Mouse (Mus musculus) spleen, postnatal 0 days (tissue): ENCODE measurements around the gene Il31. TPM values are rescaled to one million over a fixed set of nuclear protein-coding genes. Genes with fewer than 3 reads are reported as not detected.

Experiments used
- polyA plus RNA-seq: library from polyadenylated mRNA; unstranded; fragments of >200 nt; fragmentation: Nextera tagmentation; extraction: Ambion mirVana; gene quantifications from 2 replicates; pipeline ENCODE4 v1.2.1, GENCODE M21; 2015

Gene Il31
- not detected in 2 replicates for polyA plus RNA-seq

DNA sequence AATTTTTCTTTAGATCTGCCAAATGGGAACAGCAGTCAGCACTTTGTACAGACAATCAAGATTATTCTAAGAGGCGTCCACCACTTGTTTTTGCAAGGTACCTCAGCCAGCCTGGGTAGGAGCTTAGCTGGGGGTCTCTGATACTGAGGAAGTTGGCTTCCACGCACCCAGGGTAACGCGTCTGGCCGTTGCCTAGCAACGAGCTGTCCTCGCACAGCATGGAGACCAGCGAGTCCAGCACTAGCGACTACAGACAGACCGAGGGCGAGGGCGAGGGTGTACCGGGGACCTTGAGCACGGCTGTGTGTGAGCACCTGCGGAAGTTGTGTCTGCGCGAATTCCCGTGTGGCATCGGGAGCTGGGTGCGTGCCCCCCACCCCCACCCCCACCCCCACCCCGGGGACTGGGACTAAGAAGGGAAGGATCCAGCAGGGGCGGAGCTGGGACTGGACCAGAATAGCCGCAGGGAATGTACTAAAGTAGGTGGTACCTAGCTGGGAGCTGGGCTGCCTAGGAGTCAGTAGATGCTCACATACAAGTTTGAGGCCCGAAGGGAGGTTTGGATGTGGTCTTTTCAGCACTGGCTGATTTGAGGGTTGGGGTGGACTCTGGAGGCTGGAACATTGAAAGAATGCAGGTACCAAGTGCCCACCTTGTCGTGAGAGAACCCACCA, at the start of gene Il31, which contains the start of gene Lrrc43:
Gene Il31 (minus strand): TSS at position 378 of the 674 bp plus-strand sequence.
Gene Lrrc43 (plus strand): TSS at position 194 of the 674 bp plus-strand sequence.

DNA sequence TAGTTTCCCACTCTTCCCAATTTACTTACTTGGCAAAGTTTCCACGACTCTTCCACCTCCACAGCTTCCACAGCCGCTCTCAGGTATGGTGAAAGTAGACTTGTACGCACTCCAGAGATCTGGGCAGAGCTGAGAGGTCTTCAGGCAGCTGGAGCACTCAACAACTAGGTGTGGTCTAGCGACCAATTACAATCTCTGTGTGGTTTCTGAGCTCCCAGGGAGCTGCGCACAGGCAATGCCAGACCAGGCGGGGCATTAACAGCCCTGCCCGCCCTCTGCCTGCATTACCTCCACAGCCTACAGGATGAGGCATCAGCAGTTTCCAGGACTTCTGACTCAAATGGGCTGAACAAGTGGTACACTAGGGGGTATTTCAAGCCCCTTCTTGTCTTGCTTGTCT, 36.0 kb upstream of the Il31 start, which contains the start of gene Gm49027:
Gene Gm49027 (minus strand): TSS at position 208 of the 400 bp plus-strand sequence.

DNA sequence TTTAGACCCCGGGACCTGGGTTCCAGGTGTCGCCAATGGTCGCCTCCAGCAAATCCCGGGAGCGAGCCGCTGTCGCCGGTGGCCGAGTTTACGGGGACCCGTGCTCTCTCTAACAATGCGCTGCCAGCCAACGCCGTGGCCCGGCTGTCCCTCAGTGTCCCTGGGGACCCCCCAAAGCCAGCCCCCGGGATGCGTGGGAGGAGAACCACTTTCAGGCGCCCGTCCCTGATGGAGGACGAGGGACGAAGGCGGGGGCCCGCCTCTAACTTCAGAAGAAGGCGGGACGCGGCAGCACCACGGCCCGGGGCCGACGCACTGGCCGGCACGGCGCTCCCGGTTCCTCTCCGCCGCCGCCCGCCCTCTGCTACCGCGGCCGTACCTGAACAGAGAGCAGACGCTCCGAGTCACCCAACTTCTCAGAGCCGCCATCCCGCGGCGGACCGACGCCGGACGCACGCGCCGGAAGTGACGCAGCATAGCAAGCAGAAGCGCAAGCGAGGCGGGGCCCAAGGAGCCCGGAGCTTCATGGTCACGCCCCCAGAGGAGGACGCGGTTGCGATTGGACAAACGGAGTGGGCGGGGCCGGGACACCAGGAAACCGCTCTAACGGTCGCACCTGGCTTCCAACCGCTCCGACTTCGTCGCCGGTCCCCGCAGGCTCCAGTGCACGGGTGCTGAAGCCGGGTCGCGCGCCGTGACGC, 34.6 kb upstream of the Il31 start, which contains the start of gene Diablo:
Gene Diablo (minus strand): TSS at position 485 of the 701 bp plus-strand sequence.

DNA sequence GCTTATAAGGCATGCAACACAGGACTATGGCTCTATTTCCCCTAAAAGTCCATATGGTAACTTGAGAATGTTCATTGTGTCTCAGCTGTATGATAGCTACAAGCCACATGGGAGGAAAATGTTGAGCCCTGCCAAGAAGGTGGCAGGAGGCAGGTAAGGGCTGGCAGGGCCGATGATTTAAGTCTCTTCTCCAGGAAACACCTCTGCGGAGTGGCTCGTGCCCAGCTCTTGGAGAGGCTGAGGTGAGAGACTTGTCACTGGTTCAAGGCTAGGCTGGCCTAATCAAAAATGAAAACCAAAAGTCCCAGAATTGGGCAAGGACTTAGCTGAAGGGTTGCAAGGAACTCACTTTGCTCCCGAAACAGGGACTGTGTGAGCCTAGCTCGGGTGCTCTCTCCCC, 20.9 kb upstream of the Il31 start, which contains the start of gene B3gnt4:
Gene B3gnt4 (plus strand): TSS at position 301 of the 400 bp plus-strand sequence.

Other genes with a start within 250 kb of the Il31 start
- 0.18 and 0.38 TPM in 2 replicates for gene Wdr66, start 237.4 kb downstream of the Il31 start, polyA plus RNA-seq
- gene Bcl7a, start 145.7 kb downstream of the Il31 start, polyA plus RNA-seq = 9.9 and 11.7 TPM in 2 replicates
- 7.2 and 8.4 TPM in 2 replicates for gene Mlxip, start 94.7 kb downstream of the Il31 start, polyA plus RNA-seq
- gene Lrrc43, start 184 bp downstream of the Il31 start, polyA plus RNA-seq = not detected in 2 replicates
- gene B3gnt4, start 21.0 kb upstream of the Il31 start, polyA plus RNA-seq = 0.12 TPM in 1 of 2 replicates, not detected in the other
- gene Diablo, start 34.7 kb upstream of the Il31 start, polyA plus RNA-seq = 70.7 and 72.1 TPM in 2 replicates
- 0.25 and 0.36 TPM in 2 replicates for gene Gm49027, start 36.0 kb upstream of the Il31 start, polyA plus RNA-seq
- gene Vps33a, start 83.5 kb upstream of the Il31 start, polyA plus RNA-seq = 16.1 and 17.2 TPM in 2 replicates
- 19.6 and 21.0 TPM in 2 replicates for gene Clip1, start 195.1 kb upstream of the Il31 start, polyA plus RNA-seq
- gene Zcchc8, start 231.6 kb upstream of the Il31 start, polyA plus RNA-seq = 47.6 and 49.0 TPM in 2 replicates